Mouse (Mus musculus): ENCODE measurements around the gene Vmn2r4. TPM values are rescaled to one million over a fixed set of nuclear protein-coding genes. Genes with fewer than 3 reads are reported as not detected.
"Not testable (repeated sequence)": the region's sequence is repeated elsewhere in the genome, so short reads cannot be mapped to it uniquely, and the experiment has no call there.

Gene Vmn2r4
- polyA plus RNA-seq (2015; fragmentation: Nextera tagmentation; extraction: Ambion mirVana) = not detected in 2 replicates

DNA sequence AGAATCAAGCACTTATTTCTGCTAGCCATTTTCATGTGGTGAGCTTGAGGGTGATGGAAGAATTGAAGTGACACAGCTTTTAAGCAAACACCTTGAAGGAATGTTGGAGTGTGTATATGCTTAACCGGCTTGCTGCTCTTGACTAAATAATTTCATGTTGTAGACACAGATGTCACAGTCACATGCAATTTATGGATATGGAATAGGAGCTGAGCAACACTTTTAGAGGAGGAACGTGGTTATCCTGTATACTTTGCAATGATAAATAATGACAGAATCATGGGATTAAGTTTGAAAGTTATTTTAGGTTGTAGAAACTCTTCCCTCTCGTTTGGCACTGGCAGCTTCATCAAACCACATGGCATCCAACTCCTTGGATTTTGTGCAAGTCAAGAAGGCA lies at the start of gene Vmn2r4:
Vmn2r4 (minus strand) TSS at position 101 of the 400 bp plus-strand sequence.
- not testable (repeated sequence) for H3K27ac ChIP-seq (ENCODE audit: low read length); H3K36me3 ChIP-seq (ENCODE audit: control insufficient read depth, insufficient read depth); H3K9me3 ChIP-seq (replicated peaks; ENCODE audit: control insufficient read depth, low read length); H3K9ac ChIP-seq (ENCODE audit: low read depth, low read length); H3K27me3 ChIP-seq (ENCODE audit: control insufficient read depth, insufficient read depth, low read depth, low read length); ATAC-seq (ENCODE audit: low read depth); H3K4me1 ChIP-seq (ENCODE audit: control insufficient read depth, low read depth, low read length); H3K4me2 ChIP-seq (ENCODE audit: low read depth, low read length); H3K4me3 ChIP-seq (ENCODE audit: low read depth, low read length)
- WGBS (ENCODE audit: insufficient replicate concordance) = 50% methylated on average over 3 of the region's 3 CpGs

DNA sequence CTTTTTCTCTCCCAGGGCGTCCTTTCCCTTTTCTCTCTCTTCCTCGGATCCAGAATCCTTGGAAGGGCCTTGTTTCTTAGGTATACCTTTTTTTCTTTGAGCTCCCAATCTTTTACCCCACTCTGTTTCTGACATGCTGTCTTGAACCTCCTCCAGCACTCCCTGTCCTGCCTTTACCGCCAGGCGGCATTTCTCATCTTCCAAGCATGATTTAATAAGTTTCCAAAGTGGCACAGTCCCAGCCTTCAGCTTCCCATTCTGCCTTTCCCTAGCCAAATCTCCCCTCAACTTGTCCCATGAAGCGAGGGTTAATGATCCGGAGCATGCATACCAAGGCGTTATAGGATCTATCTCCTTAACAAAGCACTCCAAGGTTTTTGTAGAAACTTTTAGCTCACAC lies 19.1 kb upstream of the Vmn2r4 start:
- 62% methylated on average over 7 of the region's 7 CpGs for WGBS (ENCODE audit: insufficient replicate concordance)
- H3K4me1 ChIP-seq (ENCODE audit: control insufficient read depth, low read depth, low read length); H3K4me2 ChIP-seq (ENCODE audit: low read depth, low read length); ATAC-seq (ENCODE audit: low read depth); H3K9ac ChIP-seq (ENCODE audit: low read depth, low read length); H3K27me3 ChIP-seq (ENCODE audit: control insufficient read depth, insufficient read depth, low read depth, low read length); H3K4me3 ChIP-seq (ENCODE audit: low read depth, low read length); H3K27ac ChIP-seq (ENCODE audit: low read length); H3K36me3 ChIP-seq (ENCODE audit: control insufficient read depth, insufficient read depth); H3K9me3 ChIP-seq (replicated peaks; ENCODE audit: control insufficient read depth, low read length): not testable (repeated sequence)

DNA sequence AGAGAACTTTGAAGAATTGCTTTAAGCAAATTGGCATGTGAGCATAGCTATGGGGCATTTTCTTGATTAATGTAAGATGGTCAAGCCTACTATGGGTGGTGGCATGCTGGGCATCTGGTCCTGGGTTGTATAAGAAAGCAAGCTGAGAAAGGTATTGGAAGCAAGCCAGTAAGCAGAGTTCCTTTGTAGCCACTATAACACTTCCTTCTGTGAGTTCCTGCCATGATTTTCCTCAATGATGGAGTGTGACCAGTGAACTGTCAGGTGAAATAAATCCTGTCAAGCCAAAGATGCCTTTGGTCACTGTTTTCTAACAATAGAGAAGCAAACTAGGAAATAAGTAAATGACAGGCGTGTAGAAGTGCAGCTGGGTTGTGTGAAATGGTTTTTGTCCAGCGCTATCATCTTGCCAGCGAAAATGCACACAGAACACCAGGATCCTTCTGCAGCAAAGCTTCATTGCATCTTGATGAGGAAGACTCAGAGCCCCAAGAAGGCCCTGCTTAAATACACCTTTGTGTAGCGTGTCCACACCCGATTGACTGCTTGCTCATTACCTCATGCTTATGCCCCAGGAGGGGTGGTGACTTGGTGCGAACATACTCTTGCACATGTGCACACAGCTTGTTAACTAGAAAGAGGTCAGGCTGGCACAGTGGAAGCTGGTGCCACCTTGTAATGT lies 13.1 kb upstream of the Vmn2r4 start:
- H3K36me3 ChIP-seq (ENCODE audit: control insufficient read depth, insufficient read depth); H3K9ac ChIP-seq (ENCODE audit: low read depth, low read length); ATAC-seq (ENCODE audit: low read depth); H3K9me3 ChIP-seq (replicated peaks; ENCODE audit: control insufficient read depth, low read length); H3K27ac ChIP-seq (ENCODE audit: low read length); H3K4me3 ChIP-seq (ENCODE audit: low read depth, low read length); H3K4me2 ChIP-seq (ENCODE audit: low read depth, low read length); H3K27me3 ChIP-seq (ENCODE audit: control insufficient read depth, insufficient read depth, low read depth, low read length); H3K4me1 ChIP-seq (ENCODE audit: control insufficient read depth, low read depth, low read length): not testable (repeated sequence)
- 66% methylated on average over 6 of the region's 6 CpGs for WGBS (ENCODE audit: insufficient replicate concordance)

DNA sequence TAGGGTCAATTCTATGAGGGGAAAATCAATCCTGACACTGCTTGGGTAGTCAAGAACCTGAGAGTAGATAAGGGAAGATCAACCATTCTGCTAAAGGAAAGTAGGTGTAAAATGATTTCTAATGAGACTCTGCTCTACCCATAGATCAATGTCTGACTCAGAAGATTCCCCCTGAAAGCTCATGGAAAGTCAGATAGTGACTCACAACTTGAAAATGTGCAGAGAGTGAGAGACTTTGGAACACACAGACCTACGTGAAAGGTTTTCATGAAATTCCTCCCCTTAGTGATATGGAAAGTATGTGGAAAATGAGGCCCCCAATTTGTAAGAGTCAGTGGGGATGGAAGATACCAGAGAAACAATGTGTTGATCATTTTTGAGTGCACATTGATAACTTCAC lies 7.0 kb upstream of the Vmn2r4 start:
- WGBS (ENCODE audit: insufficient replicate concordance) = 50% methylated on average over 1 of the region's 1 CpGs
- H3K4me1 ChIP-seq (ENCODE audit: control insufficient read depth, low read depth, low read length); ATAC-seq (ENCODE audit: low read depth): not testable (repeated sequence)

DNA sequence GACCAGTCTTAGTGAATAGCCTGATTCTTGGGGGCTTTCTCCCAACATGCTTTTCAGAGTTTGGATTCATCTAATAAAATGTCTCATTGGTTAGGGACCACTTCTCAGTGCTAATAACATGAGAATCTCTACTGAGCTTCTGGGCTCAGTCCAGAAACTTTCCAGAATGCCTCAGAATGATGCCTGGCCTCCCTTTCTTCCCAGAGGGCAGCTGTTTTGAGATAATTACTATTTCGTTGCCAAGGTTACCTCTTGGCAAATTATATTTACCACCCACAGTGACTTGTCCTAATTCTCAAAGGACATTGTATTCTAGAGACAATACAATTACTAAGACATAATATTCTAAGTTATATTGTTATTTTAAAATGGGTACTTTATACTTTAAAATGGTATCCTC lies 2.3 kb upstream of the Vmn2r4 start:
- H3K4me1 ChIP-seq (ENCODE audit: control insufficient read depth, low read depth, low read length); H3K9ac ChIP-seq (ENCODE audit: low read depth, low read length); ATAC-seq (ENCODE audit: low read depth); H3K36me3 ChIP-seq (ENCODE audit: control insufficient read depth, insufficient read depth); H3K4me3 ChIP-seq (ENCODE audit: low read depth, low read length); H3K9me3 ChIP-seq (replicated peaks; ENCODE audit: control insufficient read depth, low read length); H3K27ac ChIP-seq (ENCODE audit: low read length); H3K27me3 ChIP-seq (ENCODE audit: control insufficient read depth, insufficient read depth, low read depth, low read length); H3K4me2 ChIP-seq (ENCODE audit: low read depth, low read length): not testable (repeated sequence)
- WGBS (ENCODE audit: insufficient replicate concordance) = 18% methylated on average over 1 of the region's 1 CpGs

More for the DNA sequence above, 7.0 kb upstream of the Vmn2r4 start:
- not testable (repeated sequence) for H3K36me3 ChIP-seq (ENCODE audit: control insufficient read depth, insufficient read depth); H3K27me3 ChIP-seq (ENCODE audit: control insufficient read depth, insufficient read depth, low read depth, low read length); H3K9me3 ChIP-seq (replicated peaks; ENCODE audit: control insufficient read depth, low read length); H3K4me2 ChIP-seq (ENCODE audit: low read depth, low read length); H3K9ac ChIP-seq (ENCODE audit: low read depth, low read length); H3K4me3 ChIP-seq (ENCODE audit: low read depth, low read length); H3K27ac ChIP-seq (ENCODE audit: low read length)

DNA sequence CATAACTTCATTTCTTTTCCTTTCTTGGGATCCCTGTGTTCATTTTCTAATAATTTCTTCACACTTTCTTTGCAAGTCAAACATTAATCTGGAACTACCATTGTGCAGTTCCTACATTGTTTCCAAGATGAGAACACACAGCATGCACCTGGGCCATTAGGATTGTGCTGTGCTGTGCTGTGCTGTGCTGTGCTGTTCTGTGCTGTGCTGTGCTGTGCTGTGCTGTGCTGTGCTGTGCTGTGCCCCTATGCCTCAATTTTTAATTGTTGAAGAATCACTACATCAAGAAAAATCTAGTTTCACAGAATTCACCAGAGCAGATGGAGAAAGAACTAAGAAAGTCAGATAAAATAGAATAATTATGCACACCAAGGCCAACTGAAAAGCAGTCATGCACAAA lies 915 bp downstream of the Vmn2r4 start:
- not testable (repeated sequence) for H3K4me3 ChIP-seq (ENCODE audit: low read depth, low read length); H3K27ac ChIP-seq (ENCODE audit: low read length); H3K27me3 ChIP-seq (ENCODE audit: control insufficient read depth, insufficient read depth, low read depth, low read length); H3K4me1 ChIP-seq (ENCODE audit: control insufficient read depth, low read depth, low read length); H3K4me2 ChIP-seq (ENCODE audit: low read depth, low read length); H3K9ac ChIP-seq (ENCODE audit: low read depth, low read length); ATAC-seq (ENCODE audit: low read depth); H3K9me3 ChIP-seq (replicated peaks; ENCODE audit: control insufficient read depth, low read length); H3K36me3 ChIP-seq (ENCODE audit: control insufficient read depth, insufficient read depth)

DNA sequence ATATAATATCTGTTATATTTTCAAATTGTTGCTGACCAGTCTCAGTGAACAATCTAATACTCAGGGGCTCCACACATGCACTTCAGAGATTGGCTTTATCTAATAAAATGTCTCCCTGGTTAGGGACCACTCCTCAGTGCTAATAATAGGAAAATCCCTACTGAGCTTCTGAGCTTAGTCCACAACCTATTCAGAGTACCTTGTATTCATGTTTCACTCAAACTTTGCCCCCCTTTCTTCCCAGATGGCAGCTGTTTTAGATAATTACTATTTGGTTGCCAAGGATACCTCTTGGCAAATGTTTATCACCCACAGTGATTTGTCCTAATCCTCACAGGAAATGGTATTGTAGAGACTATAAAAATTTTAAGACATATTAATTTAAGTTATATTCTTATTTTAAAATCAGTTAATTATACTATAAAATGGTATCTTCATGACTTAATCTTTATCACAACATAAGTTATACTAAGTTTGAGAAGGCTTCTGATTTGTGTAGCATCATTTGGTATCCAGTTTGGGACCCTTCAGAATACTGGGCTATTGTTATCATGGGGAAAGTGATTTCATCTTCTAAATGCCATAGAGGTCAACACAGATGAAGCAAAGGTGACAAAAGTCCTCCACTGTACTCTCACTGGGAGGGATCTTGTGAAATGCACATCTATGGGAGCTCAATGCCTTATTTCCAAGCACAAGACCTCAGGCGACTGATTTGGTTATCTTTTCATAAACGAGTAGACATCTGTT lies 55.7 kb downstream of the Vmn2r4 start:
- no peak overlapping the region for H3K27ac ChIP-seq (ENCODE audit: low read length)
- ATAC-seq (ENCODE audit: low read depth) = no peak
- H3K4me1 ChIP-seq (ENCODE audit: control insufficient read depth, low read depth, low read length) = no peaks in the 10 kb centered on the region
- no peaks in the 10 kb centered on the region for H3K9me3 ChIP-seq (replicated peaks; ENCODE audit: control insufficient read depth, low read length)
- no peak overlapping the region for H3K4me3 ChIP-seq (ENCODE audit: low read depth, low read length)
- 49% methylated on average over 2 of the region's 2 CpGs for WGBS (ENCODE audit: insufficient replicate concordance)
- no peaks in the 10 kb centered on the region for H3K27me3 ChIP-seq (ENCODE audit: control insufficient read depth, insufficient read depth, low read depth, low read length)
- H3K9ac ChIP-seq (ENCODE audit: low read depth, low read length) = no peak overlapping the region
- no peaks in the 10 kb centered on the region for H3K36me3 ChIP-seq (ENCODE audit: control insufficient read depth, insufficient read depth)
- H3K4me2 ChIP-seq (ENCODE audit: low read depth, low read length) = no peak overlapping the region

Other genes with a start within 250 kb of the Vmn2r4 start
- gene Vmn2r3, start 125.7 kb downstream of the Vmn2r4 start, polyA plus RNA-seq (2015; fragmentation: Nextera tagmentation; extraction: Ambion mirVana) = not detected in 2 replicates
- not detected in 2 replicates for gene Vmn2r5, start 94.5 kb upstream of the Vmn2r4 start, polyA plus RNA-seq (2015; fragmentation: Nextera tagmentation; extraction: Ambion mirVana)
- not detected in 2 replicates for gene Vmn2r6, start 150.5 kb upstream of the Vmn2r4 start, polyA plus RNA-seq (2015; fragmentation: Nextera tagmentation; extraction: Ambion mirVana)

Measured in liver, embryonic 16.5 days (tissue).